Mouse (Mus musculus) E14TG2a.4 (cell line): ENCODE results near the gene 4933430I17Rik.

Experiments used
- CTCF ChIP-seq: conservative IDR thresholded peaks from 2 replicates; pipeline ENCODE4 v1.5.1; 2014; ENCODE audit warnings: low read length
- POU5F1 ChIP-seq: IDR thresholded peaks from 2 replicates; pipeline ENCODE4 v1.6.1; 2014; ENCODE audit warnings: low read length, borderline replicate concordance

- TF ChIP-seq CTCF (no peak), POU5F1 (no peak)
These were observed 5.3 kb upstream of the 4933430I17Rik start, which contains the start of gene Alad for GRCm38 (mm10) chr4:62519849-62520233.
